In the genomic region with DNA sequence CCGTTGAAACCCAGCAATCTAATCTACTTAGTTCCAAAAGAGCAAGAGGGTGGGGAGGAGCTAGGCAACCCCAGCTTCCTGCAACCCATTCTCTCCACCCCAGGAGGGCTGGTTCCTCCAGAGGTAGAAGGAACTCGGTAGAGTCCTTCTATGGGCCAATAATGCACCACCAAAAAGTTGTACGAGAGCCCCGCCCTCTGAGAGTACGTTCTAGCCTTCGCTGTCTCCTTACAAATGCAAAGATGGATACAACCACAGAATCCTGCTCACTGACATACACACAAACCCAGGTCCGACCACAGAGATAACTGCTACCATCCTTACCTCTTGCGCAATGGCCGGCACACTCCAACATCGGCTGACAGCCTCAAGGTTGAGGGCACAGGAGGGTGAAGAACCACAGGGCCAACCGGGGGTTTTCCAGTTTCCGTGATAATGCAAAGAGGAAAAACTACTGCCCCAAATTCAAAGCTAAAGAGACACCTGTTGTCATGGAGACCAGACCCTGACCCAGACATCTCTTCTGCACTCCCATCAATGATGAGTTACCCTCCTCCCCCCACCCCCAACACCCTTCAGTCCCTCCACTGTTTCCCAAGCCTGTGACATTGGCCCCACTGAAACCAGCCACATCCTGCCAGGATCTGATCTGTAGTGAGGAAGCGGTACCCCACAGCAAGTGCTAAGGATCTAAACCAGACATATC, we compare ENCODE assay signal across 9 mouse cellular contexts. TPM values are rescaled to one million over a fixed set of nuclear protein-coding genes. Genes with fewer than 3 reads are reported as not detected.
A peak's percentile ranks its signal among the peaks of the same experiment; 100 is the strongest.
DNase-seq lines count a peak whose midpoint lies in the region; ATAC-seq and TF ChIP-seq lines count a peak whose summit lies in the region.
"Had no signal": no experiment of that assay in that cellular context is flagged by ENCODE, and none has a peak within 500 bp of the region (broad histone marks: within the 10 kb centered on the region; RNA-seq: fewer than 3 reads in every experiment).

No protein-coding gene starts in this region.

- no peaks in the 10 kb centered on the region for H3K27me3 ChIP-seq in megakaryocyte, embryonic 14.5 days (replicated peaks)

- H3K4me1 ChIP-seq in megakaryocyte, embryonic 14.5 days, result peaks cover 87% of the 10 kb centered on the region

- intact Hi-C loops in gastrocnemius, adult 2 months (cut with DNase I), result loop anchor here (10.0 kb wide), 1 partner anchor 456 kb away; a partner anchor contains a TSS
- intact Hi-C loops in gastrocnemius, postnatal 36 days (cut with DNase I), result no loop called here

- ATAC-seq in CD4-positive, CD25-positive, alpha-beta regulatory T cell, adult 4 months, result peak; percentile 76
- ATAC-seq in hematopoietic stem cell, adult 5-6 weeks (replicated peaks in 1 of 2; ENCODE audit: insufficient read depth in 1 of 2, low FRiP score in 2 of 2, low TSS enrichment in 1 of 2, low read depth in 1 of 2, poor library complexity in 2 of 2, severe bottlenecking in 2 of 2), result peak; percentile 71 to 73

- TF ChIP-seq CTCF in gastrocnemius, adult 2 months (IDR thresholded peaks at IDR 0.05), result no peak

- peak; percentile 23 for DNase-seq in gastrocnemius, adult 2 months
- DNase-seq in gastrocnemius, postnatal 36 days, result no peak
- DNase-seq in cerebellum, postnatal 4 days (ENCODE audit: low spot score in 2 of 2), result no peak
- no peak for DNase-seq in right cerebral cortex, adult 18-20 months
- no peak for DNase-seq in right cerebral cortex, postnatal 36 days (ENCODE audit: low spot score in 2 of 2)
- DNase-seq: layer of hippocampus, postnatal 36 days had no signal

- H3K9me3 ChIP-seq in megakaryocyte, embryonic 14.5 days, result no peaks in the 10 kb centered on the region

- H3K27ac ChIP-seq in gastrocnemius, adult 2 months, result peak overlapping the region; percentile 82

- H3K36me3 ChIP-seq in megakaryocyte, embryonic 14.5 days (replicated peaks; ENCODE audit: low read length), result peaks cover 65% of the 10 kb centered on the region

- H3K4me3 ChIP-seq in gastrocnemius, adult 2 months, result peak overlapping the region; percentile 56
- peak overlapping the region; percentile 88 for H3K4me3 ChIP-seq in megakaryocyte, embryonic 14.5 days (replicated peaks)

RNA-seq across cellular contexts. Expression of a gene that starts 9.2 kb away (rescaled TPM):
- 10 to 100 TPM; 32.6 to 48.1 TPM for total RNA-seq in gastrocnemius, adult 2 months (2021)
- 10 to 100 TPM; 28.2 to 31.2 TPM for total RNA-seq in gastrocnemius, postnatal 36 days (2021)
- polyA plus RNA-seq in CD4-positive, CD25-positive, alpha-beta regulatory T cell, adult 4 months (2017; shearing (Covaris generic)), result 10 to 100 TPM; 52.7 to 58.5 TPM
- total RNA-seq in hematopoietic stem cell, adult 5-6 weeks (2017), result 62.0 and 62.6 TPM in 2 replicates
- polyA plus RNA-seq in megakaryocyte, embryonic 14.5 days (2012; ENCODE audit: insufficient read depth, low replicate concordance), result 35.6 and 49.9 TPM in 2 replicates

RNA-seq across cellular contexts. Expression of a gene that starts 15.4 kb away (rescaled TPM):
- 100 to 1,000 TPM in 1 of 2 experiments, 10 to 100 TPM in 1; 25.7 to 113 TPM for total RNA-seq in gastrocnemius, adult 2 months (2021)
- 10 to 100 TPM in 1 of 2 experiments, 1 to 10 TPM in 1; 3.9 to 32.3 TPM for total RNA-seq in gastrocnemius, postnatal 36 days (2021)
- 100 to 1,000 TPM; 102 to 161 TPM for polyA plus RNA-seq in CD4-positive, CD25-positive, alpha-beta regulatory T cell, adult 4 months (2017; shearing (Covaris generic))
- total RNA-seq in hematopoietic stem cell, adult 5-6 weeks (2017), result 1.4 and 3.5 TPM in 2 replicates
- polyA plus RNA-seq in megakaryocyte, embryonic 14.5 days (2012; ENCODE audit: insufficient read depth, low replicate concordance), result 47.7 and 114 TPM in 2 replicates

RNA-seq across cellular contexts. Expression of a gene that starts 48.8 kb away (rescaled TPM):
- not detected for total RNA-seq in gastrocnemius, adult 2 months (2021)
- not detected for total RNA-seq in gastrocnemius, postnatal 36 days (2021)
- under 1 TPM in 1 of 2 experiments, not detected in 1; 0.05 TPM for polyA plus RNA-seq in CD4-positive, CD25-positive, alpha-beta regulatory T cell, adult 4 months (2017; shearing (Covaris generic))
- total RNA-seq in hematopoietic stem cell, adult 5-6 weeks (2017), result 2.6 and 8.9 TPM in 2 replicates
- 0.09 TPM in 1 of 2 replicates, not detected in the other for polyA plus RNA-seq in megakaryocyte, embryonic 14.5 days (2012; ENCODE audit: insufficient read depth, low replicate concordance)

RNA-seq across cellular contexts. Expression of a gene that starts 57.7 kb away (rescaled TPM):
- total RNA-seq in gastrocnemius, adult 2 months (2021), result 10 to 100 TPM; 11.6 to 14.4 TPM
- total RNA-seq in gastrocnemius, postnatal 36 days (2021), result 10 to 100 TPM in 1 of 2 experiments, 1 to 10 TPM in 1; 9.3 to 11.2 TPM
- 10 to 100 TPM; 27.8 to 29.1 TPM for polyA plus RNA-seq in CD4-positive, CD25-positive, alpha-beta regulatory T cell, adult 4 months (2017; shearing (Covaris generic))
- total RNA-seq in hematopoietic stem cell, adult 5-6 weeks (2017), result 11.5 and 37.2 TPM in 2 replicates
- polyA plus RNA-seq in megakaryocyte, embryonic 14.5 days (2012; ENCODE audit: insufficient read depth, low replicate concordance), result 8.1 TPM in 1 of 2 replicates, not detected in the other

RNA-seq across cellular contexts. Expression of a gene that starts 59.9 kb away (rescaled TPM):
- total RNA-seq in gastrocnemius, adult 2 months (2021), result 10 to 100 TPM; 37.9 to 49.6 TPM
- total RNA-seq in gastrocnemius, postnatal 36 days (2021), result 10 to 100 TPM; 33.5 to 35.9 TPM
- polyA plus RNA-seq in CD4-positive, CD25-positive, alpha-beta regulatory T cell, adult 4 months (2017; shearing (Covaris generic)), result 1 to 10 TPM; 1.8 to 3.0 TPM
- 0.25 and 0.50 TPM in 2 replicates for total RNA-seq in hematopoietic stem cell, adult 5-6 weeks (2017)
- not detected in 2 replicates for polyA plus RNA-seq in megakaryocyte, embryonic 14.5 days (2012; ENCODE audit: insufficient read depth, low replicate concordance)
